Mouse (Mus musculus): ENCODE measurements around the gene Usp31. TPM values are rescaled to one million over a fixed set of nuclear protein-coding genes. Genes with fewer than 3 reads are reported as not detected.

Usp31 gene
- 1 to 10 TPM; 6.3 to 7.6 TPM for polyA plus RNA-seq (2017; shearing (Covaris generic))

GRCm38 (mm10) chr7:121707073-121707667 lies at the start of gene Usp31:
Gene Usp31 (minus strand): TSS chr7:121707253.

GRCm38 (mm10) chr7:121734171-121734831 lies 27.2 kb upstream of the Usp31 start, which contains the start of gene Scnn1g:
Gene Scnn1g (plus strand): TSS chr7:121734479.

Other genes starting within 250 kb of the Usp31 start
- gene Scnn1g, start 27.2 kb upstream of the Usp31 start, polyA plus RNA-seq (2017; shearing (Covaris generic)), result under 1 TPM in 1 of 2 experiments, not detected in 1; 0.06 TPM
- gene Scnn1b, start 157.8 kb upstream of the Usp31 start, polyA plus RNA-seq (2017; shearing (Covaris generic)), result under 1 TPM in 1 of 2 experiments, not detected in 1; 0.09 TPM

Data from activated CD4-positive, CD25-positive, alpha-beta regulatory T cell (primary cell).